Mouse (Mus musculus) MEL (cell line): Measurements from ENCODE around the gene Slc36a4. TPM values are rescaled to one million over a fixed set of nuclear protein-coding genes. Genes with fewer than 3 reads are reported as not detected.

Source experiments
- DNase-seq: peaks from one replicate; pipeline ENCODE4 v3.0.0; 2011; ENCODE audit warnings: low read depth, low spot score
- H3K27ac ChIP-seq: 2 replicates; pipeline ENCODE4 v1.5.1; 2012; ENCODE audit warnings: low read depth, mild to moderate bottlenecking, control low read depth, low read length, moderate library complexity; ENCODE audit not compliant: control insufficient read depth
- H3K27me3 ChIP-seq, 2 experiments: fragments of 150-350 bp in 1 of 2; sonication (generic) in 1 of 2; 2 replicates each; pipeline ENCODE4 v1.6.1; 2012; ENCODE audit warnings: low read length in 2 of 2, mild to moderate bottlenecking in 2 of 2, improper control_type of control experiment in 1 of 2, moderate library complexity in 1 of 2; ENCODE audit not compliant: insufficient read depth in 2 of 2, control insufficient read depth in 1 of 2
- H3K36me3 ChIP-seq, 2 experiments: 2 replicates each; pipeline ENCODE4 v1.6.1; 2012 to 2014; ENCODE audit warnings: low read length in 2 of 2, improper control_type of control experiment in 1 of 2, inconsistent platforms in 1 of 2, mild to moderate bottlenecking in 1 of 2; ENCODE audit not compliant: insufficient read depth in 2 of 2, control insufficient read depth in 1 of 2
- H3K4me1 ChIP-seq, 2 experiments: fragments of 150-350 bp in 1 of 2; sonication (generic) in 1 of 2; 2 replicates each; pipeline ENCODE4 v1.6.1; 2012; ENCODE audit warnings: low read length in 2 of 2, improper control_type of control experiment in 1 of 2, mild to moderate bottlenecking in 1 of 2; ENCODE audit not compliant: insufficient read depth in 2 of 2, control insufficient read depth in 1 of 2
- H3K4me3 ChIP-seq, 2 experiments: fragments of 150-350 bp in 1 of 2; sonication (generic) in 1 of 2; 2 replicates each; pipeline ENCODE4 v1.5.1; 2012; ENCODE audit warnings: low read depth in 2 of 2, low read length in 2 of 2, mild to moderate bottlenecking in 2 of 2, moderate library complexity in 2 of 2, control low read depth in 1 of 2, improper control_type of control experiment in 1 of 2; ENCODE audit not compliant: control insufficient read depth in 1 of 2, insufficient read depth in 1 of 2
- H3K79me2 ChIP-seq: 2 replicates; pipeline ENCODE4 v1.6.1; 2012; ENCODE audit warnings: mild to moderate bottlenecking, low read length, moderate library complexity; ENCODE audit not compliant: control insufficient read depth, poor library complexity, insufficient read depth
- H3K9ac ChIP-seq: 2 replicates; pipeline ENCODE4 v1.6.1; 2012; ENCODE audit warnings: low read depth, mild to moderate bottlenecking, control low read depth, low read length, moderate library complexity; ENCODE audit not compliant: control insufficient read depth, poor library complexity, severe bottlenecking
- H3K9me3 ChIP-seq: fragments of 150-350 bp; sonication (generic); replicated peaks from 2 replicates; pipeline ENCODE4 v1.6.1; 2012; ENCODE audit warnings: mild to moderate bottlenecking, low read length, improper control_type of control experiment, moderate library complexity; ENCODE audit not compliant: insufficient read depth
- CHD1 ChIP-seq: IDR thresholded peaks from 2 replicates; pipeline ENCODE4 v1.6.1; 2012; ENCODE audit warnings: low read depth, mild to moderate bottlenecking, inconsistent platforms, low read length, improper control_type of control experiment
- CHD2 ChIP-seq: IDR thresholded peaks from 2 replicates; pipeline ENCODE4 v1.6.1; 2011; ENCODE audit warnings: low read length, improper control_type of control experiment
- CTCF ChIP-seq, 3 experiments: IDR thresholded peaks in 2 of 3; conservative IDR thresholded peaks in 1 of 3; 2 replicates each; pipeline ENCODE4 v1.5.1; 2011 to 2012; ENCODE audit warnings: low read length in 3 of 3, low read depth in 2 of 3, mild to moderate bottlenecking in 2 of 3, improper control_type of control experiment in 1 of 3, inconsistent platforms in 1 of 3, mixed read lengths in 1 of 3, moderate library complexity in 1 of 3; ENCODE audit not compliant: control insufficient read depth in 1 of 3, insufficient read depth in 1 of 3, poor library complexity in 1 of 3, severe bottlenecking in 1 of 3
- E2F4 ChIP-seq: IDR thresholded peaks from 2 replicates; pipeline ENCODE4 v1.6.1; 2011; ENCODE audit warnings: low read depth, low read length, improper control_type of control experiment, borderline replicate concordance
- EP300 ChIP-seq, 2 experiments: IDR thresholded peaks; 2 replicates each; pipeline ENCODE4 v1.6.1; 2011; ENCODE audit warnings: improper control_type of control experiment in 2 of 2, low read length in 2 of 2, low read depth in 1 of 2, mild to moderate bottlenecking in 1 of 2
- ETS1 ChIP-seq: IDR thresholded peaks from 2 replicates; pipeline ENCODE4 v1.6.1; 2012; ENCODE audit warnings: low read depth, mild to moderate bottlenecking, inconsistent platforms, low read length, improper control_type of control experiment, moderate library complexity
- HCFC1 ChIP-seq: IDR thresholded peaks from 2 replicates; pipeline ENCODE4 v1.6.1; 2012; ENCODE audit warnings: low read depth, mild to moderate bottlenecking, inconsistent platforms, low read length, improper control_type of control experiment, moderate library complexity
- KAT2A ChIP-seq: conservative IDR thresholded peaks from 2 replicates; pipeline ENCODE4 v1.6.1; 2012; ENCODE audit warnings: low read depth, low read length, improper control_type of control experiment, inconsistent platforms
- MAFK ChIP-seq: IDR thresholded peaks from 2 replicates; pipeline ENCODE4 v1.6.1; 2011; ENCODE audit warnings: low read depth, mild to moderate bottlenecking, low read length, improper control_type of control experiment, borderline replicate concordance
- MAX ChIP-seq: IDR thresholded peaks from 2 replicates; pipeline ENCODE4 v1.6.1; 2011; ENCODE audit warnings: low read length, improper control_type of control experiment
- MAZ ChIP-seq: IDR thresholded peaks from 2 replicates; pipeline ENCODE4 v1.6.1; 2012; ENCODE audit warnings: low read depth, mild to moderate bottlenecking, inconsistent platforms, low read length, improper control_type of control experiment
- MEF2A ChIP-seq: IDR thresholded peaks from 2 replicates; pipeline ENCODE4 v1.6.1; 2014; ENCODE audit warnings: low read depth, mild to moderate bottlenecking, inconsistent platforms, low read length, improper control_type of control experiment; ENCODE audit not compliant: poor library complexity, insufficient replicate concordance, severe bottlenecking; ENCODE audit errors: extremely low read depth
- MXI1 ChIP-seq: IDR thresholded peaks from 2 replicates; pipeline ENCODE4 v1.6.1; 2011; ENCODE audit warnings: mild to moderate bottlenecking, low read depth, low read length, improper control_type of control experiment
- MYB ChIP-seq: IDR thresholded peaks from 2 replicates; pipeline ENCODE4 v1.6.1; 2011; ENCODE audit warnings: mild to moderate bottlenecking, low read depth, low read length, improper control_type of control experiment
- MYC ChIP-seq: IDR thresholded peaks from 2 replicates; pipeline ENCODE4 v1.6.1; 2011; ENCODE audit warnings: low read depth, mild to moderate bottlenecking, low read length, improper control_type of control experiment, moderate library complexity
- NELFE ChIP-seq: IDR thresholded peaks from 2 replicates; pipeline ENCODE4 v1.6.1; 2011; ENCODE audit warnings: low read depth, low read length, improper control_type of control experiment
- POLR2A ChIP-seq, 2 experiments: IDR thresholded peaks; 2 replicates each; pipeline ENCODE4 v1.6.1; 2011 to 2012; ENCODE audit warnings: low read length in 2 of 2, mild to moderate bottlenecking in 2 of 2, control low read depth in 1 of 2, improper control_type of control experiment in 1 of 2, low read depth in 1 of 2, moderate library complexity in 1 of 2; ENCODE audit not compliant: control insufficient read depth in 1 of 2, insufficient read depth in 1 of 2, poor library complexity in 1 of 2
- POLR2AphosphoS2 ChIP-seq: IDR thresholded peaks from 2 replicates; pipeline ENCODE4 v1.6.1; 2011; ENCODE audit warnings: low read length, improper control_type of control experiment
- POLR2AphosphoS5 ChIP-seq: IDR thresholded peaks from 2 replicates; pipeline ENCODE4 v1.6.1; 2012; ENCODE audit warnings: low read depth, borderline replicate concordance, mild to moderate bottlenecking, inconsistent platforms, low read length, moderate library complexity, mixed read lengths
- SMC3 ChIP-seq: IDR thresholded peaks from 2 replicates; pipeline ENCODE4 v1.6.1; 2011; ENCODE audit warnings: low read depth, low read length, improper control_type of control experiment
- UBTF ChIP-seq: IDR thresholded peaks from 2 replicates; pipeline ENCODE4 v1.6.1; 2012; ENCODE audit warnings: low read depth, mild to moderate bottlenecking, inconsistent platforms, low read length, improper control_type of control experiment, moderate library complexity, borderline replicate concordance; ENCODE audit not compliant: insufficient read depth
- USF1 ChIP-seq: IDR thresholded peaks from 2 replicates; pipeline ENCODE4 v1.6.1; 2014; ENCODE audit warnings: low read depth, mild to moderate bottlenecking, inconsistent platforms, low read length, improper control_type of control experiment, moderate library complexity
- ZC3H11A ChIP-seq: IDR thresholded peaks from 2 replicates; pipeline ENCODE4 v1.6.1; 2012; ENCODE audit warnings: low read depth, mild to moderate bottlenecking, inconsistent platforms, low read length, improper control_type of control experiment
- ZMIZ1 ChIP-seq: IDR thresholded peaks from 2 replicates; pipeline ENCODE4 v1.6.1; 2012; ENCODE audit warnings: low read depth, mild to moderate bottlenecking, inconsistent platforms, low read length, improper control_type of control experiment, moderate library complexity
- ZNF384 ChIP-seq: IDR thresholded peaks from 2 replicates; pipeline ENCODE4 v1.6.1; 2012; ENCODE audit warnings: low read depth, mild to moderate bottlenecking, inconsistent platforms, low read length, improper control_type of control experiment
- polyA plus RNA-seq, 2 experiments: library from polyadenylated mRNA; stranded (reverse) in 1 of 2; unstranded in 1 of 2; fragments of >175 nt in 1 of 2; fragments of >200 nt in 1 of 2; gene quantifications; 2 replicates each; pipeline versions ENCODE4 v1.2.1 to v1.2.4; 2012; ENCODE audit warnings: low replicate concordance in 2 of 2, low read depth in 1 of 2; ENCODE audit not compliant: insufficient read length in 2 of 2, insufficient read depth in 1 of 2, missing spikeins in 1 of 2
- total RNA-seq: library from RNA; depleted of rRNA; stranded (reverse); fragments of 300-350 nt; gene quantifications from 2 replicates; pipeline ENCODE4 v1.2.3, GENCODE M21; 2012

The Slc36a4 gene
- total and polyA plus RNA-seq, 3 experiments: not detected

GRCm38 (mm10) chr9:15748383-15748782 lies 38.8 kb downstream of the Slc36a4 start:
- no peaks in the 10 kb centered on the region for H3K79me2 ChIP-seq
- no peaks in the 10 kb centered on the region for H3K4me1 ChIP-seq
- H3K27me3 ChIP-seq: no peaks in the 10 kb centered on the region
- H3K36me3 ChIP-seq: no peaks in the 10 kb centered on the region
- TF ChIP-seq CHD1 (no peak), E2F4 (no peak), MYC (no peak), KAT2A (no peak), CHD2 (no peak), MEF2A (no peak), CTCF (IDR thresholded peaks at IDR 0.05 in 2 of 3, conservative IDR thresholded peaks at IDR 0.05 in 1 of 3; ENCODE audit: control insufficient read depth in 1 of 3, insufficient read depth in 1 of 3, low read depth in 2 of 3, low read length in 3 of 3, poor library complexity in 1 of 3, severe bottlenecking in 1 of 3) (no peak), MXI1 (no peak), ZNF384 (no peak), MAFK (no peak), ZC3H11A (no peak), ETS1 (no peak), UBTF (no peak), EP300 (IDR thresholded peaks at IDR 0.05; ENCODE audit: low read depth in 1 of 2, low read length in 2 of 2) (no peak), USF1 (no peak), MAZ (no peak), NELFE (no peak), SMC3 (no peak), POLR2AphosphoS5 (no peak)
- DNase-seq: no peak
- H3K9ac ChIP-seq: no peak overlapping the region
- H3K4me3 ChIP-seq: no peak overlapping the region
- no peak overlapping the region for H3K27ac ChIP-seq
- H3K9me3 ChIP-seq: no peaks in the 10 kb centered on the region

GRCm38 (mm10) chr9:15759318-15759717 lies 49.8 kb downstream of the Slc36a4 start:
- DNase-seq: no peak
- TF ChIP-seq ZMIZ1: no peak
- TF ChIP-seq MAX: no peak
- no peak for TF ChIP-seq HCFC1
- TF ChIP-seq POLR2A (IDR thresholded peaks at IDR 0.05; ENCODE audit: control insufficient read depth in 1 of 2, insufficient read depth in 1 of 2, low read depth in 1 of 2, low read length in 2 of 2, poor library complexity in 1 of 2): no peak
- no peak for TF ChIP-seq NELFE
- TF ChIP-seq CTCF (IDR thresholded peaks at IDR 0.05 in 2 of 3, conservative IDR thresholded peaks at IDR 0.05 in 1 of 3; ENCODE audit: control insufficient read depth in 1 of 3, insufficient read depth in 1 of 3, low read depth in 2 of 3, low read length in 3 of 3, poor library complexity in 1 of 3, severe bottlenecking in 1 of 3): no peak
- TF ChIP-seq CHD2: no peak
- TF ChIP-seq MYB: no peak
- TF ChIP-seq MEF2A: no peak
- TF ChIP-seq POLR2AphosphoS2: no peak
- no peak for TF ChIP-seq E2F4

More at GRCm38 (mm10) chr9:15759318-15759717, 49.8 kb downstream of the Slc36a4 start:
- Histone ChIP-seq H3K9me3 (no peaks in the 10 kb centered on the region), H3K36me3 (no peaks in the 10 kb centered on the region), H3K27me3 (no peaks in the 10 kb centered on the region), H3K27ac (no peak overlapping the region), H3K4me1 (no peaks in the 10 kb centered on the region), H3K4me3 (no peak overlapping the region), H3K9ac (no peak overlapping the region), H3K79me2 (no peaks in the 10 kb centered on the region)
